Mouse (Mus musculus): ENCODE measurements at regions not wholly inside any gene's neighbourhood (a gene's known extent, or its start where the extent isn't known, plus 50 kb on each side); places are given as distances from the start of the nearest gene placed in this dataset.

- TF ChIP-seq CTCF (IDR thresholded peaks at IDR 0.05; ENCODE audit: extremely low read depth, insufficient read depth, low read length) (no peak), POLR2A (IDR thresholded peaks at IDR 0.05; ENCODE audit: extremely low read depth, insufficient read depth, low read length) (no peak)
- H3K4me3 ChIP-seq (ENCODE audit: insufficient read depth, low read length), result no peak overlapping the region
- no peak overlapping the region for H3K27ac ChIP-seq (ENCODE audit: insufficient read depth, low read length)
- H3K4me1 ChIP-seq (ENCODE audit: control insufficient read depth, insufficient read depth, low read length), result no peaks in the 10 kb centered on the region
Observed at GRCm38 (mm10) chr14:14645084-14645483, 57.0 kb upstream of the Slc4a7 start.
